Mouse (Mus musculus) layer of hippocampus, adult 9-10 months (tissue): ENCODE results near the gene Cdc7.
"Not testable (repeated sequence)": the region's sequence is repeated elsewhere in the genome, so short reads cannot be mapped to it uniquely, and the experiment has no call there.

ENCODE experiments used
- DNase-seq: peaks from one replicate; pipeline ENCODE4 v3.0.0; 2022; ENCODE audit warnings: low spot score

The Cdc7 gene

DNA sequence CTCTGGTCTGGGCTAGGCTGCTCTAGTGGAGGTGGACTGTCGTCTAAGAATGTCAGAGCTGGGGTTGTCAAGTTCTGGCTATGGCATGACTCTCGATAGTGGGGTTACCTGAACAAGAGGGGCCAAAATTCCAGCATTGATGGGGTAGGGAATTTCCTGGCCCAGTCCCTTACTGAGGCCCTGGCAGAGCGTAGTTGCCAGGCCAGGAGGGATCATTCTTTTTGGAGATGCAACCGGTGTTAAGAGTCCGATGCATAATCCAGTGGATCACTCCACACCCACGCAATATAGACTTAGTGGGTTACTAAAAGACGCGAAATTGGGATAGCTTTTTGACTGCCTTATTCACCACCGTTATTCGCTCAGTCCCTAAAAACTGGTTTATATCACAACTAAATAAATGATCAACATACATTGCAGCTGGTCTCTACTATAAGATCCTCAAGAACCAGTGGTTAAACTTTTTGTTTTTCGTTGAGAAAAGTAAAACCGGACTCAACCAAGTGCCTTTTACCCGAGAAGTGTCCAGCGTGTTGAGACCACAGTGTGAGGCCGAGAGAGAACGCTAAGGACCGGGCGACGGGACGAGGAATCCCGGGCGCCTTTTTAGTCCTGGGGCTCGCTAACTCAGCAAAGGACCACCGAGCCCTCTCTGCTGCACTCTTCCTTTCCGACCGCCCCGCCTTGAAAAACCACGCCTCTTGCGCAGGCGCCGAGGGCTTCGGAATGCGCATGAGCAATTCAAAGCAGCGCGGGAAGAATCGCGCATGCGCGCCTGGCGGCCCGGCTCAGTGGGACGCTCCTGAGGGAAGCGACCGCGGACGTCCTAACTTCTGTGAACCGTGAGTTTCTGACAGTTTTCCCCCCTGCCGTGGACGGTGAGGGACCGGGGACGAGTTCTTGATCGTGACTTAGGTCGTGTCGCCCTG lies at the start of gene Cdc7:
TSS of gene Cdc7 (plus strand) at position 739 of the 929 bp plus-strand sequence.
- peak; percentile 72 for DNase-seq

DNA sequence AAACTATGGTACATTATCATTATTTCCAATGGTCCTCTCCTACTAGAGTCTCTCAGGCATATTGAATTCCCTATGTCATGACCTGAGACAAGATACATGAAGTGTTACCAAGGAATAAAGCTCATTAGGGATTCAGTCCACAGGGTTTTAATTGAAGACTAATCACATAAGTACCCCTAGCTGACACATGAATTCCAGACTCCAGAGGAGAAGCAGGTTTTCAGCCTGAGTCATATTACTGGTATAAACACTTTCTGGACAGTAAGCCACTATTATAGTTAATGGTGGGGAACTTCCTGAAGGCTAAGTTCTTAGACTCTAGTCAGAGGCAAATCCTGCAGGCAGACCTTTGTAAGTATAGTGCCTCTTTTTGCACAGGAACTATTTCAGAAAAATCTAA lies 44.8 kb upstream of the Cdc7 start:
- no peak for DNase-seq

DNA sequence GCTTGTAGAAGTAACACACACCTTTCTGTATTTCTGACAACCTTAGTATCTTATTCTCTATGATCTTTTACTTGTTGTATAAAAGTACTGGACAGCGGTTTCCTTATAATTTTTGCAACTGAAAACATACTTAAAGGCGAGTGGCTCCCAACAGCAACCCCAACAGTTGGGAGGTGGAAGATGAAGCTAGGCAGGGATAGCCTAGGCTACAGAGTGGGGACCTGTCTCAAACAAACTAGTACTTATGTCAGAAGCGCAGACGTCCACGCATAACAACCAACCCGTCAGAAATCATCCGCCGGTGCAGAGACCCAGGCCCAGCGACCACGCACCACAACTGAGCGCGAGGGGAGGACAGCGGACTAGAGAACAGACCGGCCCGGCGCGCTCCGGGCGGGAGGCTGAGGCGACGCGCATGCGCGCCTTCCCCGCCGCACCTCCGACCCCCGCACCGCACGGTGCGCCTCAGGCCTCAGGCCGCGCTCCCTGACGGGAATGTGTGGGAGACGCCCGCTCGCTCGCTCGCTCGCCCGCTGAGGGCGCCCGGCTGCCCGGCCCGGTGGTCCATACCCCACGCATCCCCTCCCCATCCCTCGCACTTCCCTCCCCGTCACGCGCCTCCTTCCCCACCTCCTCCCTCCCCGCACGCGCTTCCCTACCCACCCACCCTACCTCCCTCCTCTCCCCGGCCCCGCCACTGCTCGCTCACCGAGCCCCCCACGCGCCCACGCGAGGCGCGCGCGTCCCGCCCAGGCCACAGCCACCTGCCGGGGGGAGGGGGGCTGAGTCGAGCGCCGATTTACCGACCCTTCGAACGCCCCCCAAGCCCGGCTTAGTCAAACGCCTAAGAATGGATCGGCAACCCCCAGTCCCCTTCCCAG lies 38.4 kb upstream of the Cdc7 start, which contains the start of gene Hfm1:
TSS of gene Hfm1 (minus strand) at position 834 of the 881 bp plus-strand sequence.
- DNase-seq, result peak; percentile 8

DNA sequence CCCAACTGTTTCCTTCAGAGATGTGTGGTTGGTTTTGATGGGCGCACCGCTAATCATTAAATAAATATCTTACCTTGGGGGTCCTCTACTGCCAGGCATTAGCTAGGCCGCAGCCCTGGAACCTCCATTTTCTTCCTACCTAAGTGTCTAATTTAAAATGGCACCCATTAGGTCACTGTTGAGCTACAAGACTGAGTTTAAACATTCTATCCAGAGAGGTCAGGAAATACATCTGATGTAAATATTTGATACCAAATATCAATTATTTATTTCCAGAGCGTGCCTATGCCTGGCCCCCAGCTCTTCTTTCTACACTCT lies 37.8 kb upstream of the Cdc7 start:
- peak; percentile 12 for DNase-seq

DNA sequence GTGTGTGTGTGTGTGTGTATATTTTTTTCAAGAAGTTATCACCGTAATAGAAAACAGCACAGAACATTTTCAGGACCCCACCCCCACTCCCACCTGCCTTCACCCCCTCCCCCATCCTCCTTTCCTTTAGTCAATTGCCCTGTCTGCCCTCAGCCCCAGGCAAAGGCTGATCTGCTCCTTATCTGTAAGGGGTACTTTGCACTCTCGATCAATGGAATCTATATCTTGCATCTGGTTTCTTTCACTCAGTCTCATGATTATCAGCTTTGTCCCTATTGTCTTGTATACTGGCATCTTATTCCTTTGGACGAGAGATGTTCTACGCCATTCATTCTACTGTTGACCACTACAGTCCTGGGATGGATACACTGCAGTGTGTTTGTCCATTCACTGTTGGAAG lies 36.1 kb upstream of the Cdc7 start:
- DNase-seq, result no peak

DNA sequence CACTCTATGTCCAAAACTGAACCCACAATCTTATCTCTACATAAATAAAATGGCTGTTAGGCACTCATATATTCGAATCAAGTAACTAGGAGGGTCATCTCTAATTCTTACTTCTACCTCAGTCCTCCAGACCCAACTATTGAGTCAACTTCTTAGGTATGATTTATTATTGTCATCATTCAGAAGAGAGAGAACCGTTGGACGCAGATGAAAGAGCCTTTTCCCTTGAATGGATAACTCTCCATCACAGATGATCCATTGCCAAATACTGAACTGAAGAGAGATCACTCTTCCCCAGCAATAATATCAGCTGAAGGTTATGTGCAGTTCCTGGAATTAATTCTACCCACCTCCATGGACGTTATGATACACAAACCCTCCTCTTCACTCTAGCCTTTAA lies 17.8 kb upstream of the Cdc7 start:
- no peak for DNase-seq

DNA sequence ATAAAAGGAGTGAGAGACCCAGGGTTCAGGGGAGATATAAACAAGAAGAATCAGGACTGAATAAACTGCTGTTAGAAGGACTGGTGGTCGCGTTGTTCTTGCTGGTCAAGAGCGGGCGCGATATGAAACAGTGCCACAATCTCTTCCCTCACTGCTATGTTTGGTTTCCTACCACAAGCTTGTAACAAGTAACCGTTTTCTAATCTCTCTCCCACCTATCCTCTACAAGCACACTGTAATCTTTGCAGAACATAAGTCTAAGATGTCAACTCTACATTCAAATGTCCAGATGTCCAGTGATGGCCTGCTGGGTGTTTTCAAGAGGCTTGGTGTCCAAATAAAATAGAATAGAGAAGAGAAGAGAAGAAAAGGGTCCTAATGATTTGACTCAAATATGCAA lies 15.4 kb upstream of the Cdc7 start:
- DNase-seq, result no peak

DNA sequence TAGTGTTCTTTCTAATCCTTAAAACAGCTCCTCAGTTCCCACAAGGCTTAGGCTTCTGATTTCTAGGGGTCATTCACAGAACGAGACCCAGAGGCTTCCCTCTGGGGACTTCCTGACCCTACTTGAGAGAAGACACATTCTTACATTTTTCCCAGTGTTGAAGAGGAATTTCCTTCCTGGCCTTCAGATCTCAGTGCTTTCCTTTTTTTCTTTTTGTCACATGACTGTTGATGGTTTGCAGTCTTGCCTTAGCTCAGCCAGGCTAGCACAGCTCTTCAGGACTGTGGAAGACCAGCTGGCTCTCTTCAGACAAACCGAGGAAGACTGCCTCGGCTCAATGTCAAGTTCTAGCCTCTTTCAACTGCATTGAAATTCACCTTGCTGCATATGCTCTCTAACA lies 7.7 kb upstream of the Cdc7 start:
- DNase-seq, result no peak

DNA sequence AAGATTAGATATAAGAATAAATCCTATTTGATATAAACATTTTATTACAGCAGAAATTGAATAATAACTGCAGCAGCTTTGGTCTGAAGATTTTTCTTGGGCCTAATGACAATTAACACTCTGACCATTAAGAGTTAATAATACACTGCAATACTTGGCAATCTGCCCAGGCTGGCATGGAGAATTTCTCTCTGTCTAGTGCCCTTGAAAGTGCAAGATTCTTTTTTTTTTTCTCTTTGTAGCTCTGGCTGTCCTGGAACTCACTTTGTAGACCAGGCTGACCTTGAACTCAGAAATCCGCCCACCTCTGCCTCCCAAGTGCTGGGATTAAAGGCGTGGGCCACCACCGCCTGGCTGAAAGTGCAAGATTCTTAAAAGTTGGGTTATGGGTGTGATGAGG lies 5.1 kb upstream of the Cdc7 start:
- no peak for DNase-seq

DNA sequence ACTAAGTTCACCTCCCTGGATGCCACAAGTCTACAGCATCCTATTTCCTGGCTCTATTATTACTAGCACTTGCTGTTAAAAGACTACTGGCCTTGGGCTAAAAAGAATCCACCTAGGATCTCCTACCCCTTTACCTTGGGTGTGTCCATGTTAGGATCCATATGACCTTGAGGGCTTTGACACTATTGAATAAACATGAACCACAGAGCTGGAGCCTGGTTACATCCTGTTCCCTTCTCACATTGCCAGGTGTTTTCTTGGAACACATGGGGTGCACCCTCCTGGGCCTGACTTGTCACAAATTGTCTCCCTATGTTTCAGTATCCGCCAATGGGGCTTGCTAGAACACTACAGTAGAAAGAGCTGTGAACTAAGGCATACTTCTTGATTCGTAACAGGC lies 3.7 kb upstream of the Cdc7 start:
- no peak for DNase-seq

DNA sequence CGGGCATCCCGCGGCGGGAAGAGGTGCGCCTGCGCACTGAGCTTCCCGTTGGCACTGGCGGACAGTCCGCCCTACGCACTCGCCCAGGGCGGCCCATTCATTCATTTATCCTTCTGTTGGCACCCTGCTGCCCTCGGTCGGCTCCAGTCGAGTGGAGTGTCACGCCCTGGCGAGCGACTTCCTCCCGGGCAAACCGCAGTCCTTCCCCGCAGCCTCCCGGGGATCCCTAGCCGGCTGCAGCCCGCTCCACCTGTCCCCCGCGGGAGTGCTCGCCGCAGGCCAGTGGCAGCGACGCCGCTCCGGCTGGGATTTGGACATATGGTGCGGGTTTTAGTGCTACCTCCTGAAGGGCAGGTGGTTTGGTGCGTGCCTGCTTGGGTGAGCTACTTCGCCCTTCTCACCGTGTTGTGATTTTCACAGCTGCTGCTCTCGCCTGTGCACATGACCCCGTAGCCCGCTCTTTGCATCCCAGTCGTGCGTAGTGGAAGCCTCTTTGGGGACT lies 442 bp downstream of the Cdc7 start:
- DNase-seq, result no peak

DNA sequence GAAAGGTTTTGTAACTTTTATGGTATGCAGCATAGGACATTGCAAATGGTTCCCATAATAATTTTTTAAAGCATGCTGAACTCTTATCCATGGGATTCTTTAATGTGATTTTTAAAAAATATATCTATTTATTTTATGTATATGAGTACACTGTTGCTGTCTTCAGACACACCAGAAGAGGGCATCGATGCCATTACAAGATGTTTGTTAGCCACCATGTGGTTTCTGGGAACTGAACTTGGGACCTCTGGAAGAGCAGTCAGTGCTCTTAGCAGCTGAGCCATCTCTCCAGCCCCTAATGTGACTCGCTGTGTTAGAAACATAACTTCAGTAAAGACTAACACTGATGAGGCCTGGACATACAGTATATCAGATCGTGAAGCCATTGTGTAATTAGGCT lies 2.3 kb downstream of the Cdc7 start:
- DNase-seq, result no peak

DNA sequence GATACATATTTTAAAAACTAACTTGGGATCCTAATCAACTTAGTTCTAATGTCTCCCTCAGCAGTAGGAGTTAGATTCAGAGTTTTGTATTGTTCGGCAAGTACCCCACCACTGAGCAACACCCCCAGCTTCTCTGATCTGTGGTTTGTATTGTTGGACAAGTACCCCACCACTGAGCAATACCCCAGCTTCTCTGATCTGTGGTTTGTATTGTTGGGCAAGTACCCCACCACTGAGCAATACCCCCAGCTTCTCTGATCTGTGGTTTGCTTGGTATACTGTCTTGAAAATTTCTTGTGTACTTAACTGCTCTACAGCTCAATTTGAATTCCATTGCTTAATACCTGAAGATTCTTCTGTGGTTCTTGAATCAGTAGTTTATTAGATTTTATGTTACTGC lies 3.5 kb downstream of the Cdc7 start:
- DNase-seq, result no peak

DNA sequence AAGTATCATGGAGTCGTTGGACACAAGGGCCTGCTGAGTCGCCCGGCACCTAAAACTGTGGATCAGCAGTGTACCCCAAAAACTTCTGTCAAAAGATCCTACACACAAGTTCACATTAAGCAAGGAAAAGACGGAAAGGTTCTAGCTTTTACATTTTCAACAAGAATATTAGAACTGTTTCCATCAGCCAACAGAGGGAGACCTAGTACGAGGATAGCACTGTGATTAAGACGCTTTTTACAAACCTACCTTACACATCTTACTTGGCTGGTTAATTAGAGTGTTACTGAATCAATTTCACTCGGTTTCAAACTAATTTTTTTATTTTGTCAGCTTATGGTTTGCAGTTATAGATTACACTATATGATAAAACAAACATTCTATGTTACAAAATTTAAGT lies 9.8 kb downstream of the Cdc7 start:
- DNase-seq, result no peak

DNA sequence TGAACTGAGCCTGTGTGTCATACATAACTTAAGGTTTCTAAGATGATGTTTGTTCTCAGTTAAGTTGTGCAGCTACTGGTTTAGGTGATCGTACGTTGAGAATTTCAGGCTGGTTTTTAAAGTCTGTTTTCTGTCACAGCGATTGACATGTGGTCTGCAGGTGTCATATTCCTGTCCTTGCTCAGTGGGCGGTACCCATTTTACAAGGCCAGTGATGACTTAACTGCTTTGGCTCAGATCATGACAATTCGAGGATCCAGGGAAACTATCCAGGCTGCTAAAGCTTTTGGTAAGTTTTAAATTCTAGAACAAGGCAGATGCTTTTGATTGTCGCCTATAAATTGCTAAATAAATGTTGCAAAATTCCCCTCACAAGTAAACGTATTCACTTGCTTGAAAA lies 15.0 kb downstream of the Cdc7 start:
- no peak for DNase-seq

DNA sequence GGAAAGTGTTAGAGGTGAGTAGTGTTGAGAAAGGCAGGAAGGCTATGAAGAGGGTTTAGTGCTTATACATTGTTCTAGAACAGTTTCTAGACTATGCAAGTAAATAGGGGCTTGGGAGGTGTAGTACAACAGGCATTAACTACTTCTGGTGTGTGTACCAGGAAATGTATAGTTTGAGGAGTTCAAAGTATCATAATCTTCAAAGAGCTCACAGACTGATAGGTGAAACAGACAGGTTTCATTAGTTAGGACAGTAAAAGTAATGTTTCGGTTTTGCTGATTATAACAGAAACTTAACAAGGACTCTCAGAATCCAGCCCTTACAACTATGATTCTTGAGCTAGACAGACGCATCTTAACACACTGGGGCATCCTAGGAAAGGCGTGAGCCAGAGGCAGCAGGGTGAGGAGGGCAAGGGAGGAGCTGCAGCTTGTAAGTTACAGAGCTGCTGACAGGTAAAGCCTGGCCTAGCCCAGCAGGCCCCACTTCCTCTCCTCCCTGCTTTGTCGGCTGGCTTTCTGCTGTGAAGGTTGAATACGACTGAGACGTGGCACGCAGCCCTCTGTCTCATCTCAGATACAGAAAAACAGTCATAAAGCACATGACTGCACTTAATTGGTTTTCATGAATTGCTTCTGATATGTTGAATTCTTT lies 18.3 kb downstream of the Cdc7 start:
- DNase-seq, result no peak

DNA sequence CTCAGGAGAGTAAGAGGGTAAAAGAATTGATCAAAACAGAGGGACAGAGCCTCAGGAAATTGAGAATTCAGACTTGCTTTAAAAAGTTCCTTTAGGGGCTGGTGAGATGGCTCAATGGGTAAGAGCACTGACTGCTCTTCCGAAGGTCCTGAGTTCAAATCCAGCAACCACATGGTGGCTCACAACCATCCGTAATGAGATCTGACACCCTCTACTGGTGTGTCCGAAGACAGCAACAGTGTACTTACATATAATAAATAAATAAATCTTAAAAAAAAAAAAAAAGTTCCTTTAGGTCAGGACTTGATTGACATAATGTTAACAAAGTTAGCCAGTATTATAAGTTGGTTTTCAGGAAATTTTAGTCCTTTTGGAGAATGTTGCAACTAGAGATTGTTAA lies 20.8 kb downstream of the Cdc7 start:
- not testable (repeated sequence) for DNase-seq

DNA sequence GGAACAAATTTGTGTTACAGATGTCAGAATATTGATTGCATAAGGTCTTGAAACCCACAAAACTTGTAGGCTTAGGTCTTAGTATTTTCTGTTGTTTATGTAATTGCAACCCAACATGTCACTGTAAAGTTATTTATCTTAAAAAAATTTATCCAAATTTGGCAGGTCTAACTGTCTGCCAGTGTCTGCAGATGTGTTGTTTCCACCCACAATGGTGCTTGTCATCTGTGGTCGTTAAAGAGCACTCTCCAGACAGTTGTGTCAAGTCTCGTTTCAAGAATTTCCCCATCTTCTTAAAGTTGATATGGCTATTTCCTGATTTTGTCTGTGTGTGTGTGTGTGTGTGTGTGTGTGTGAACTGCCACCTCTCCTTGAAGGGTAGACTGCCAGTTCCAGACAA lies 21.5 kb downstream of the Cdc7 start:
- no peak for DNase-seq

DNA sequence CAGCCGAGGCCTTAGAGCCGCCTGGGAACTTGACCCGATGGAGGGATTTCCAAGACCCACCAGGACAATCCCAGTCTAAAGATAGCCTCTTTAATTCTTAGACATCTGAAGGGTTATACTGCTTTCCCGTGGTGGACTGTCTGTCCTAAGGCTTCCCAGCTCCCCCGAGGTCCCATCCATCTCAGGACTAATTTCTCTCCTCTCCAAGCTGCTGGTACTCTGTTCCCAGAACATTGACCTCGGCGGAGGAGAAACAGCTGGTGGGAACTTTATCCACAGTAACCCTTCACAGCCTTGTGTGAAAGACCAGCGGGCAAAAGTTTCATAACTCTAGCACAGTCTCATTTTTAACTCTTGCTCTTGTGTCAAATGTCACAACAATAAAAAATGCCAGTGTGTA lies 25.1 kb downstream of the Cdc7 start:
- no peak for DNase-seq

DNA sequence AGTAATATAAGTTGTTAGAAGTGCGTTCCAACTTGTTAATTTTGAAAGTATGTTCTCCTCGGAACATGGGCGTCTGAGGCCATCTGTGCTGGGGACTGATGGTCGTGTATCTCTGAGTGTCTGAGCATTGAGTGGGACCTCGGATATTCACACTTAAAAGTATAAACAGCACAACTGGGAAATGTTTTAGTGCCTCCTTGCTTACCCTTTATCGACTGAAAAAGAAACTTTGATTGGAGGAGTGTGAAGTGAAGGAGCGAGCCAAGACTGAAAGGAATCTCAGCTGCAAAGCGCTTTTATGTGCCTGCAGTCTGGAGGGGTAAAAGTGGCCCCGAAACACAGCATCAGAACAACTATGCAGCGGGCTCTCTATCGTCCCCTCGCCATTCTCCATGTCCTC lies 25.7 kb downstream of the Cdc7 start:
- DNase-seq, result no peak

DNA sequence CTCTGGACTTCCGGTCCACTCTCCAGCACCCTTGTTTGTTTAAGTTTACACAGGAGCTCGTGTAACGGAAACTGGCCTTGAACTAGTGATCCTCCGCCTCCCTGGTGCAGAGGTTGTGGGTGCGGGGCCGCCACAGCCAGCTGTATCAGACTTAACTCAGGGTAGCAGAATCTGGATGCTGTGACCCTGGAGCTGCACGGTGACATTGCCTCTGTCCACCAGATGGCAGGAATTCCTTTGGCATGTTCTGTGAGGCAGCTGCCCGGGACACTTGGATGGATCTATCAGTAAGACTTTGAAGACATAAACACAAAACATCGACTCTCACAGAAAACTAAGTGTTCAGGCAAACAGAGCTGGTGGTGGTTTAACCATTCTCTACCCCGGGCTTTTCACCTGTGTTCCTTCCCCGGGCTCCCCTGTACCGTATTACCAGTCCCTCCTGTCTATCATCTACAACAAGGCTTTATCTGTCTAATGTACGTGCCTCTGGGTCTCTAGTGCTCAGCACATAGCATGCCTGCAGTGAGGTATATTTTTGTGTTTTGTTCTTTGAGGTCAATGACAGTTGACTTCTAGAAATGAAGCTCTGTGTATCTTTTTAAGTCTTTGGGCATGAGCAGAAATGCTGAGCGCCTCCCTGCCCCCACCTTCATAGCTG lies 26.6 kb downstream of the Cdc7 start:
- DNase-seq, result peak; percentile 12
